Mouse (Mus musculus) hindlimb bud, embryonic 11.5 days (tissue): ENCODE results near the gene Elf1.
"Not testable (repeated sequence)": the region's sequence is repeated elsewhere in the genome, so short reads cannot be mapped to it uniquely, and the experiment has no call there.

Experiments used
- DNase-seq: peaks from one replicate; pipeline ENCODE4 v3.0.0-alpha.2; 2012; ENCODE audit warnings: low read depth, low spot score; ENCODE audit errors: extremely low spot score

The Elf1 gene

DNA sequence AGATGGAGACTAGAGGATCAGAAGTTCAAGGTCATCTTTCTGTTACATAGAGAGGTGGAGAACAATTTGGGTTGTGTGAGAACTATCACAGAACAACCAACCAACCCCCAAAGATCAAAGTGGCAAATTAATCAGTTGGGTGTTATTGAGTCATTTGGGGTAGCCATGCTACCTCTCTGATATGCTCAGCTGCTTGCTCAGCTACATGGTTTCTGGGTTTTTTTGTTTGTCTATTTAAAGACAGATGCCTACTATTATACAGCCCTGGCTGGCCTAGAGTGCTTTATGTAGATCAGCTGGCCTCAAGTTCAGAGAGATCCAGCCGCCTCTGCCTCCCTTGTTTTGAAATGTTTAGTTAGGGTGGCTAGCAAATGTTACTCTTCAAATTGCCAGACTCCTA, 40.1 kb downstream of the Elf1 start:
- no peak for DNase-seq

DNA sequence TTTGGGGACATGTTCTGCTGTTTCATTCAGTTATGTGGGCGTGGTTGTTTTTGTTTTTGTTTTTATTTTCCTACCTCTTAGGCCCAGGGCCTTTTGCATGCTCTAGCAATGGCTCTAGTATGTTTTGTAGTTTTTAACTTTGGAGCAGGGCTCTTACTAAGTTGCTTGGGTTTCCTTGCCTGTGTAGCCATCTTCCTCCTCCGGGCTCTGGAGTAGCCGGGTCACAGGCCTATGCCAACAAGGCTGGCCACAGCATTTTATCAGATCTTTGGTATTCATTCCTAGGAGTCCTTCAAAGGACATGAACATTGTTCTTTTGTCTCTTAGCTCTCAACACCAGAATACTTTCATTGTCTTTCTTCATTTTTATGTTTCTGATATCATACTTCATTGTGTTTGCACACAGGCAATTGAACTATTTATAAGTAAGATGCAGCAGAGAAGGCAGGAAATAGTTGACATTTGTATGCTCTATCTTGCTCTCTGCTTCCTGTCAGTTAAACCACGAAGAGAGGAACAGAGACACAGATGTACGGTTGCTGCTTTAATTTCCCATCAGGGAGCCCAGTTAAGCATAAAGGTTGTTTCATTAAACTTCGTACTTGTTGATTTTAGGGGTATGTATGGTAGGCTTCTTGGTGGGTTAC, 40.6 kb downstream of the Elf1 start:
- DNase-seq, result no peak

DNA sequence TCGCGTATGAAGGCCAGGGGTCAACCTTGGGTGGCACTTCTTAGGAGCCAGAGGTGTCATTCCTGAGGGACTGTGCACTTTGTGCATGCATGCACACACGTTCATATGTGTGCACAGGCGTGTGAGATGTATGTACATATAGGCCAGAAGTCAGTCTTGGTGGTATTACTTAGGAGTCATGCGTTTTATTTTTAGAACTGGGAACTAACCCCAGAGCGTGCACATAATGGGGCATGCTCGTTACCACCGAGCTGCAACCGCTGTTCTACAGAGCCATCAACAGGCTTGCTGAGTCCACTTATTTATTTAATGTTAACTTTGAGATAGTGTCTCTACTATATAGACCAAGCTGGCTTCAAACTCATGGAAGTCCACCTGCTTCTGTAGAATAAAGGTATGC, 41.4 kb downstream of the Elf1 start:
- DNase-seq, result no peak

DNA sequence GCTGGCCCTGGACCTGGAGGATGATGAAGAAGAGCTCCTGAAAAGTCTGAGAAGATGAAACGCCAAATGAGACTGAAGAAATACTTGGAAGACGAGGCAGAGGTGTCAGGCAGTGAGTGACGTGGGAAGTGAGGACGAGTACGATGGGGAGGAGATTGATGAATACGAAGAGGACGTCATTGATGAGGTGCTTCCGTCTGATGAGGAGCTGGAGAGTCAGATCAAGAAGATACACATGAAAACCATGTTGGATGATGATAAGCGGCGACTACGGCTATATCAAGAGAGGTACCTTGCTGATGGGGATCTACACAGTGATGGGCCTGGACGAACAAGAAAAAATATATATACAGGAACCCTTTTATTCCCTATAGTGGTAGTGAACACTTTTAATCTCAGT, 45.1 kb downstream of the Elf1 start:
- DNase-seq, result not testable (repeated sequence)

DNA sequence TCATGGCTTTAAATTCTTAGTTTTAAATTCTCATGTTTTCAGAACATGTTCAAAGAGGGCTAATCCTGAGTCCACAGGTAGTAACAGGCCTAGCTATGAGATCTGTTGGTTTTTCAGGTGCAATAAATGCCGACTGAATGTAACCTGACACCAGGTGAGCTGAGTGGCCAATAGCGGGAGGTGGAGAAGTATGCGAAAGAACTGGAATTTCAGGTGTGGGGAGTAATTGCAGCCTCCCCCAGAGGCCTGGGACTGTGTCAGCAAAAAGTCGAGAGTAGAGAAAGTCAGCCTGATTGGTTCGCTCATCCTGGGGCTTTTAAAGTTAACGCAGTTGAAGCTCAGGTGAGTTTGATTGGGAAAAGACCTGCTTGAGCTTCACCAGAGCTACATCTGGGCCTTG, 46.7 kb downstream of the Elf1 start:
- DNase-seq, result no peak

DNA sequence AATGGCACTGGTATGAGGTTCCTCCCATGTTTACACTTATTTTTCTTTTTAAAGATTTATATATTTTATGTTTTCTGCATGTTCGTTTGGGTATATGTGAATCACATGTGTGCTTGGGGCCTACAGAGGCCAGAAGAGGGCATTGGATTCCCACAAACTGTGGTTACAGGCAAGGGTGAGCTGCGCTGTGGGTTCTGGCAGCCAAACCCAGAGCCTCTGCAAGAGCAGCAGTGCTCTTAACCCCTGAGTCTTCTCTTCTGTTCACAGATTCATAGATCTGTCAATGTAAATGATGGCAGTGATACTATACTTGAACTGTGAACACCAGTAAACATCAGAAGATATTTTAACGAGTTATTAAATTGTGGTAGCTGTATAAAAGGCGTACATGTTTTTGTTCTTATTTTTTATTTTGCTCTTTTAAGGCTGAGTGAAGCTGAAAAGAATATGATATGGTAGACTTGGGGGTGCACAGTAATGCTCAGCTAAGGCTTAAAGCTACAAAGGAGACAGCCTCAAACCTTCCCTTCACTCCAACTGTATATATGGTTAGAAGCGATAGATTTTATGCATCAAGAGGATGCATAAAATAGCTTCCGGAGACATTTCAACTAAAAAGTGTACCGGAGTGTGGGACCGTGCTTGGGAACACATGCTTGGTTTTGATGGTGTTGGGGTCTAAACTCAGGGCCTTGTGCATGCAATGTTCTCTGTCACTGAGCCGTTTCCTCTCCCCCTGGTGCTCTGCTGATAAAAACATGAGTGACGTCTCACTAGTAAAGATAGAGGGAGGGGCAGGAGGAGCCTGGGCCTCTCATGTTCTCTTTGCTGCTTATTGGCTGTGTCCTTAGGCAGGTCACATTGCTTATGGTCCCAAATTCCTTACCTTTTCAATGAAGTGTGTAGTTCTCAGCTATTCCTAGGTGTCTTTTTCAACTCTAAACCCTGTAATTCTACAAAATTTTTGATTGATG, 48.9 kb downstream of the Elf1 start:
- DNase-seq, result no peak

DNA sequence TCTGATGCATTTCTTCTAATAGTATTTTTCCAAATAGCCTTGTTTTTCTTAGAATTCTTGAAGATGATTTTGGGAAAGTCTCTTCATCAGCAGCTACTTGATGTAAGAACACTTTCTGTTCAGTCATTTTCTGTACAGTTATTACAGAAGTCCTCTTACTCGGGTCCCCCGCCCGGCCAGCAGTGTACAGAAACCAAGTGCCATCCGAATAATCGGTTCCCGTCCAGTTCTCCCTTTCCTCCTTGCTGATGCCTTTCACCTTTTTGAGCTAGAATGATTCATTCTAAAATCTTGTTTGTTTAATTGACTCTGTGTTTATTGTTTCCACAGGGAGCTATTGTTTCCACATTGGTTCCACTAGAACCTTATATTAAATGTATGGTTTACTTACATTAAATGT, 49.8 kb downstream of the Elf1 start:
- no peak for DNase-seq

DNA sequence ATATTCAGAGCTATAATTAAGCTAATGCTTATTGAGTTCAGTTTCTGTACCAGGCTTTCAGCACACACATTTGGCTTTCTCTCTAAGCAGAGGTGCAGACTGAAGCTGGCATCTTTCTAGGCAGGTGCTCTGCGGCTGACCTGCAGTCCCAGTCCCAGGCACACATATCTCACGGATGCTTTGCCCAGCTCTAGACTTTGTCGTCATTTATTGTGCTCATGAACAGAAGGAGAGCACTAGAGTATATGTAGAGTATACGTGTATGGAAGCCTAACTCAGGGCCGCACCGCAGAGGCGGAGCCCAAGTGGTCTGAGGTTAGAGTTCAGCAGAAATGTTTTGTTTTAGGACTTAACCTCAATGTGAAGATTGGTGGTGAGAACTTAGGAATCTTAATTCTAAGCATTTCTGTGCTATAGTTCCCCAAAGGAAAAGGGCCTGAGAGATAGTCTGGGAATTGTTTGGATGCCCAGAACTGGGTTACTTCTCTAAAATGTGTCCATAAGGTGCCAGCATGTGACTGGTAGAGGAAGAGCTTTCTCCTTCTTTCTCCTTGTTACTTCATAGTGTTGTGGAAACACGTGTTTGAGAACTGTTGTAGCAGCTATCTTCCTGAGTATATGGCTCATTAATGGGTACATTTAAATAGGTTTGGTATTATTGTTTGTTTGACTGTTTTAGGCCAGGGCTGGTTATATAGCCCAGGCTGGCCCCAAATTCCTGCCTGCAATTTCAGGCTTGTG, 51.2 kb downstream of the Elf1 start:
- DNase-seq, result no peak

DNA sequence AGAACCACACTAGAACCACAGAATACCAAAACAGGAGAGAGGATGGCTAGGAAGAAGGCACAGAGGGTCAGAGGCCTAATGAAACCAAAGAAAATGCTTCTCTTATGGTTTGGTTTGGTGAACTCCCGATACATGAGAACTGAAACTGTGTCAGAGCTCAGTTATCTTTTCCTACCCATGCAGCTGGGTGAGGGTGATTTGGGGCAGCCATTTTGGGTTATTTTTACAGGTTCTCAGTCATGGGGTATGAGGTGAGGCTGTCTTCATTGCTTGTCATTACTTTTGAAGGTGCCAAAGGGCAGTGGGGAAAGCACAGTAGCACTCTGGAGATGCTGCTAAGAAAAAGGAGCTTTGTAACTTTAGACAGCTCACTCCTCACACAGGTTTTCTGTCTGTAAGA, 52.4 kb downstream of the Elf1 start:
- no peak for DNase-seq

DNA sequence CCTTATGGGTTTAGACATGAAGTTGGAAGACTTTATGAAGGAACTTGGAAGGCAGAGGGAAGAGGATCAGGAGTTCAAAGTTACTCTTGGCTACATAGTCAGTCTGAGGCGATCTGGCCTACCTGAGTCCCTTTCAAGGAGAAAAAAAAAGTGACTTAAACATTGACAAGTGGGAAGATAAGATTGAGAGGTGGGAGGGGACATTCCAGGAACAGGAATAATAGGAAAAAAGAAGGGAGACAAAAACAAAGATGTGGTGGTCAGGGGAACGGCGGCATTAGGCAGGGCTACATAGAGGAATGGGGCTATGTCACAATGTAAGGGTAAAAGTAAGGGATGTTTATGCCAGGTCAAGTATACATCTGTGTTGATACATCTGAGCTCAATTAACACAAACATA, 53.2 kb downstream of the Elf1 start:
- no peak for DNase-seq

DNA sequence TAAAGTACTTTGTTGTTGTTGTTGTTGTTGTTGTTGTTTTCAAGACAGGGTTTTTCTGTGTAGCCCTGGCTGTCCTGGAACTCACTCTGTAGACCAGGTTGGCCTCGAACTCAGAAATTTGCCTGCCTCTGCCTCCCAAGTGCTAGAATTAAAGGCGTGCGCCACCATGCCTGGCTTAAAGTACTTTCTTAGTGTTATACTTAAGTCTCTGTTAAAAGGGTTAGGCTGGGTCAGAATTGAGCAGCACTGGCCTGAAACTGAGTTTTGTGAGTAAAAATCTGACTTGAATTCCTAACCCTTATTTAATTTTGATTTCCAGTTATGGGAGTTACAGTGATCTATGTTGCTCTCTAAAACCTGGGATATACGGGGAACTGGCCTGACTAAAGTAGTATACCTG, 53.7 kb downstream of the Elf1 start:
- not testable (repeated sequence) for DNase-seq

DNA sequence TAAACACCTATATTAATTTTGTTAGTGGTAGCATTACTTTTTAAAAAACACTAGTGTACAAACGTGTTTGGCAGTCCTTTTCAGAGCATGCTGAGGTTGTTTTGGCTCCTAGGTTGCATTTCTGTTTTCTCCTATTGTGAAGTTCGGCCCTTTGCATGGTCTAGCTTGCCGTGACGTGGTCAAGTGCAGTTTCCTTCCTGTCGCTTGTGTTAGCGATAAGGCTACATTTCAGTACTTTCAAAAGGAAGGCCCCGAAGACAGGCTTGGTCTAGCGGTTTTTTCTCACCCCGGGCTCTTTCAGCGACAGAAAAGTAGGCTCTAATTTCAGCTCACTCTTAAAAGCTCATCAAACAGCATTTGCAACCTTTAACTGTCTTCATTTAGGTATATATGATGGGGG, 54.3 kb downstream of the Elf1 start:
- DNase-seq, result no peak

DNA sequence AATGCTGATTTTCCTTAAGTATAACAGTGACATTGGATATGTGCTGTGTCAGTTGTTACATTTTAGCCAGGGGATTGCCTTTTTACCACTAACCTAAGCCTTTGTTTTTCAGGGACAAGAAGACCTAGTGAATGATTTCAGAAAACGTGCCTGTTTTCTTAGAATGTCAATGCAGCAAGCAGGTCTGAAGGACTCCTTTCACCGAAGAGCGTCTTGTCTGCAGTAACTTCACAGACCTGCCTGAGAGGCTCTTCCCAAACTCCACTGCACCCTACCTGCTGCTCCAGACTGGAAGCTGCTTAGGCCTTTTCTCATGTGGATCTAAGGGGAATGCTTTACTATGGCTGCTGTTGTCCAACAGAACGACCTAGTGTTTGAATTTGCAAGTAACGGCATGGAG, 55.0 kb downstream of the Elf1 start:
- DNase-seq, result no peak

DNA sequence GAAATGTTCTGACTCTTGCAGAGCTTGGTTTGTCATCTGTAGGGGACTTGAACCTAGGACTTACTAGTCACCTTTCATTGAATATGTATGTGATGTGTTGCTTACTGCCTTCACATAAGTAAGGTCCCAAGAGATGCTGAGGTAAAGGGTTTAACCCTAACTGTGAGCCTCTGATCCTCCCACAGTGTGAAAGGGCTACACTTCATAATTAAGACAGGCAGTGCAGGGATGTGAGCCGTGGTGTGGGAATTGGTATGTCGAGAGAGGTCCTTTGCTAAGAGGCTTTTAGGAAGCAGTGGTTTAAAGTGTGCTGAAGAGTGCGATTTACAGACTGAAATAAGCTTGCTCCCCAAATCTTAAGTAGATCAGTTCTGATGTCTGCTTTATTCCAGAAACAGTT, 55.8 kb downstream of the Elf1 start:
- DNase-seq, result no peak

DNA sequence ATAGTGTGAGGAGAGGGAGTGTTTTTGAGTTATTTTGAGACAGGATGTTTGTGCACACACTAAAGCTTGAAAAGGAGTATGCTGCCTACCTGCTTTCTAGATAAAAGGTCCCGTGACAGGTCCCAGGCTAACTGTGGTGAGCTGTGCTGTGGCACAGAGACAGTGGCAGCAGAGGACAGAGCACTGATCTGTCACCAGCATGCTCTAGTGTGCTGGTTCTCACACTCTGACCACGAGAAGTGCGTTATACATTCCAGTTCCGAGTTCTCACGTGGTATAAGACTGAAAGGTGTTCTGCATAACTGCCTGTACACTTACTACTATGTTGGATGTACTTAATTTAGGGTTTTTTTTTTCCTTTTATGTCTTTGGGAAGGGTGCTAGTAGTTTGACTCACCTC, 56.5 kb downstream of the Elf1 start:
- no peak for DNase-seq

DNA sequence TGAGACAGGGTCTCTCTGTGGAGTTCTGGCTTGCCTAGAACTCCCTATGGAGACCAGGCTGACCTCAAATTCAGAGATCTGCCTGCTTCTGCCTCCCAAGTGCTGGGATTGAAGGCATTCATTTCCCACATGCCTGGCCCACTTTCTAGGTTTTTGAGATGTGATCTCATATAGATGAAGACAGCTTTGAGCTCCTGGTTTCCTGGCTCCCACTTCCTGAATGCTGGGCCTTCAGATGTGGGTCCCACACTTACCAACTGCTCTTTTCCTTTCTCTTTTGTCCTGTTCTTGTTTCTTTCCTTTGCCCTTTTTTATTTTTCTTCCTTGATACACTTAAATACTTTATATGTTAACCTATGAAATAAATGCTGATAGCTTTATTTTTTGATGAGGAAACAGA, 56.9 kb downstream of the Elf1 start:
- DNase-seq, result no peak

DNA sequence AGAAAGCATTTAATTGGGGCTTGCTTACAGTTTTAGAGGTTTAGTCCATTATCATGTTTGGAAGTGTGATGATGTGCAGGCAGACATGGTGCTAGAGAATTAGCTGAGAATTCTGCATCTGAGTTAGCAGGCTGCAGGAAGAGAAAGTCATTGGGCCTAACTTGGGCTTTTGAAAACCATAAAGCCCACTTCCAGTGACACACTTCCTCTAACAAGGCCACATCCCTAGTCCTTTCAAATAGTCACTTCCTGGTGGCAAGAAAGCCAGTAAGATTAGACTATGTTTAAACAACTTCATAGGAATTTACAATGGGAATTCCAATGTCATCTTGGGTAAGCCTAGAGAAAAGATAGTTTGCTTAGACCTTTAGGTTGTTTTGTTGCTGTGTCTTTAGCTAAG, 60.6 kb downstream of the Elf1 start:
- DNase-seq, result no peak

DNA sequence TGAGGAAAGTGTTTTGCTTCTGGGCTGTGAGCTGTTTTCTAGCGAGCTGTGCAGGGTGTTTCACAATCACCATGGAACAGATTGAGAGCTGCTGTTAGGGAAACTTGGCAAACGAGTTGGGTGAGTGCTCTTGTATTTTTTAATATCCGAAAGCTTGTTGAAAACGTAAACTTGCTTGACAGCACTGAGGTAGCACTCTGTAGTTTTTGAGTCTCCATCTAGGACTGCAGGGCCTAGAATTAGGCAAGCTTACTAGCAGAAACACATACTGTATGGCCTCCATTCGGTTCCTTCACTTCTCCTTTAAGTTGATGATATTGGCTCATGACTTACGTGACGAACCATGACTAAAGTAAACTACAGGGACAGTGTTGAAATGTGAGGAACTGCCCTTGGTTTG, 68.3 kb downstream of the Elf1 start:
- no peak for DNase-seq

DNA sequence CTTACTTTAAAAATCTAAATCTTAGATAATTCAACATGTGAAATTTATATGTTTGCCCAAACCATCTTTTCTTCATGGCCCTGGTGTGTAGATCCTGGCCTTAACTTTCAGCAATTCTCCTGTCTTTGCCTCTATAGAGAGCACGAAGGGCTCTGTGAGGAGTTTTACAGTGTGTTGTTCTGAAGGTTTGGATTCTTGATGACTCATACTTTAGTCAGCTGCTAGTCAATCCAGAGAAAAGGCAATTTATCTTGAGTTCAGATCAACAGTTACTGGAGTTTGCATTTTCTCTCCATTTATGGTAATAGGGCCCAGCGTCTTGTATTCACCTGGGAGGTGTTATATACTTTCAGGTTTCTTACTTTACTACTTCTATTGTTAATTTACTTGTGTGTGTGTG, 70.9 kb downstream of the Elf1 start:
- DNase-seq, result no peak

DNA sequence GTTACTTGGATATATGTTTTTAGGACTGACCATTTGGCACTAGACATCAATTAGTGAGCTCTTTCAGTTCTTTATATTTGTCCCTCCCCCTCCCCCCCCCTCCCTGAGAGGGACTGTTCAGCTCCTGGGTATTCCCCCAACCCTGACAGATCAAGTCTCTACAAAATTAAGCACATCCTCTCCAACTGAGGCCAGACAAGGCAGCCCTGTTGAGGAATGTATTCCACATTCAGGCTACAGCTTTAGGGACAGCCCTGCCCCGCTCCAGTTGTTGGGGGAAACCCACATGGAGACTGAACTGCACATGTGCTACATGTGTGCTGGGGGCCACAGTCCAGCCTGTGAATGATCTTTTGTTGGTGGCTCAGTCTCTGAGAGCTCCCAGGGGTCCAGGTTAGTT, 71.9 kb downstream of the Elf1 start:
- DNase-seq, result no peak

DNA sequence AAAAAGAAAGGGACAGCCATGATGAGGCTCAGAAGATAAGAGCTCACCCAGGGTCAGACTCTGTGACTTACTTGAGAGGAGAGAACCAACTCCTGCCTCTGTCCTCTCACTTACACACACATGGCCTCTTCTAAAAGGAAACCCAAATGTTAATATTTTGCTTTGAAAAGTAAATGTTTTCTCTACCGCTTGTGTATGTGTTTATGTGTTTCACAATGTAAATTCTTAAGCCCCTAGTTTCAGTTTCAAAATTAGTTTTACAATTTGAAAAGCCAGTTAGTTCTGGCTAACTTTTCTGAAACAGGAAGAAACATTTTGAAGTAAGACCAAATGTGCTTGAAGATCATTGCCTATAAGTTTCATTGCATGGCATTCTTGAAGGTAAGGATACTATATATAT, 76.8 kb downstream of the Elf1 start:
- DNase-seq, result no peak

DNA sequence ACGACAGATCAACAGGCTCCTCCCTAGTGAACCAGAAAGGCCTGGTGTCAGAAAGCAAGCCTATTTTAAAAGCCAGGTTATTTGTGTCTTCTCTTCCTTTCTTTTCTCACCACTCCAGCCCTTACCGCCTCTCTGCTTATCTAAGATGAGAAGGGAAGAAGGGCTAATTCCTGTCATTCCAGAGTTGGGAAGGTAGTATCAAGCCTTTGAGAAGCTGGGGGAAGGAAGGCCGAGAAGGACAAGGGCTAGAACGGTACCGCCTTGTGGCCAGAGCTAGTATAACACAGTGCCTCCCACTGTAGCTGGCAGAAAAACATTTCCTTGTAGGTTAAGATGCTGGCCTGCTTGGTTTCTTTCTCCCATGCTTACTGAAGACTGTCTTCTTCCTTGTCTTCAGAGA, 81.8 kb downstream of the Elf1 start:
- DNase-seq, result no peak
